Mouse (Mus musculus) cerebellum, adult 8-10 months (tissue): Measurements from ENCODE around the gene Depdc1b.

Experiments
- DNase-seq: peaks from one replicate; pipeline ENCODE4 v3.0.0; 2022

Depdc1b gene

GRCm38 (mm10) chr13:108319028-108319427 is 2.9 kb downstream of the Depdc1b start:
- DNase-seq = no peak

- DNase-seq = no peak
Observed at GRCm38 (mm10) chr13:108320216-108320615, 4.1 kb downstream of the Depdc1b start.

GRCm38 (mm10) chr13:108322466-108322865 is 6.3 kb downstream of the Depdc1b start:
- no peak for DNase-seq

- no peak for DNase-seq
Observed at GRCm38 (mm10) chr13:108323317-108323716, 7.2 kb downstream of the Depdc1b start.

- DNase-seq = no peak
Observed at GRCm38 (mm10) chr13:108323866-108324829, 8.0 kb downstream of the Depdc1b start.

GRCm38 (mm10) chr13:108325871-108326270 is 9.7 kb downstream of the Depdc1b start:
- no peak for DNase-seq

- no peak for DNase-seq
Observed at GRCm38 (mm10) chr13:108326351-108326750, 10.2 kb downstream of the Depdc1b start.

- DNase-seq = no peak
Observed at GRCm38 (mm10) chr13:108327047-108327446, 10.9 kb downstream of the Depdc1b start.

GRCm38 (mm10) chr13:108328406-108329180 is 12.5 kb downstream of the Depdc1b start:
- DNase-seq = no peak

GRCm38 (mm10) chr13:108329693-108330092 is 13.6 kb downstream of the Depdc1b start:
- no peak for DNase-seq

GRCm38 (mm10) chr13:108335257-108336003 is 19.3 kb downstream of the Depdc1b start:
- no peak for DNase-seq

GRCm38 (mm10) chr13:108336192-108336591 is 20.1 kb downstream of the Depdc1b start:
- DNase-seq = no peak

GRCm38 (mm10) chr13:108337340-108337739 is 21.2 kb downstream of the Depdc1b start:
- no peak for DNase-seq

- no peak for DNase-seq
Observed at GRCm38 (mm10) chr13:108338076-108338836, 22.1 kb downstream of the Depdc1b start.

- DNase-seq = no peak
Observed at GRCm38 (mm10) chr13:108339907-108340596, 23.9 kb downstream of the Depdc1b start.

GRCm38 (mm10) chr13:108341585-108341984 is 25.5 kb downstream of the Depdc1b start:
- DNase-seq = no peak

- no peak for DNase-seq
Observed at GRCm38 (mm10) chr13:108345756-108346155, 29.6 kb downstream of the Depdc1b start.

GRCm38 (mm10) chr13:108347016-108347415 is 30.9 kb downstream of the Depdc1b start:
- DNase-seq = no peak

- no peak for DNase-seq
Observed at GRCm38 (mm10) chr13:108349624-108350023, 33.5 kb downstream of the Depdc1b start.

- DNase-seq = no peak
Observed at GRCm38 (mm10) chr13:108353781-108354180, 37.6 kb downstream of the Depdc1b start.

GRCm38 (mm10) chr13:108354804-108355552 is 38.8 kb downstream of the Depdc1b start:
- DNase-seq = no peak
